Mouse (Mus musculus): ENCODE data around the gene Gpx1.

DNA sequence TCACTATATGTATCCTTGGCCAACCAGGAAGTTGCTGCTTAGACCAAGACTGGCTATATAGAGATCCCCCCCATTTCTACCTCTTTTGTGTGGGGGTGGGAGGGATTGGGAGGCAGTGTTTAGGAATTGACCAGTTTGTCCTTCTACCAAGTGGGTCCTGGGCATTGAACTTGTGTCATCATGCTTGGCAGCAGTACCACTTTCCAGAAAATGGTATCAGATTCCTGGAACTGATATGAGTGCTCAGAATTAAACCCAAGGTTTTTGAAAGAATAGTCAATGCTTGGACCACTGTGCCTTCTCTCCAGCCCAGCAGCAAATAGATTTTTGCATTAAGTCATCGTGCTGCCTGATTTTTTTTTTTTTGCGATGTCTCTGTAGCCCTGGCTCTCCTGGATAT is 12.9 kb upstream of the Gpx1 start:
- TF ChIP-seq CTCF (IDR thresholded peaks at IDR 0.05; ENCODE audit: extremely low read depth, insufficient read depth, low read length) (no peak), POLR2A (IDR thresholded peaks at IDR 0.05; ENCODE audit: extremely low read depth, insufficient read depth, low read length) (no peak)

Data from cortical plate, adult 2 months (tissue).